Mouse (Mus musculus) midbrain, embryonic 11.5 days (tissue): ENCODE measurements at regions not wholly inside any gene's neighbourhood (a gene's known extent, or its start where the extent isn't known, plus 50 kb on each side); places are given as distances from the start of the nearest gene placed in this dataset.

Experiments
- ATAC-seq: fragments of 200-750 bp; cut with Nextera tagmentation; 2 replicates; pipeline ENCODE4 v1.8.0; 2017; ENCODE audit warnings: moderate TSS enrichment, moderate library complexity; ENCODE audit not compliant: low FRiP score
- DNase-seq: peaks from one replicate; pipeline ENCODE4 v3.0.0; 2015; ENCODE audit warnings: low spot score; ENCODE audit errors: missing footprints
- H3K27ac ChIP-seq: fragments of 300-500 bp; sonication (generic); 2 replicates; pipeline ENCODE4 v1.5.1; 2014; ENCODE audit warnings: low read depth, low read length
- H3K27me3 ChIP-seq: fragments of 300-500 bp; sonication (generic); 2 replicates; pipeline ENCODE4 v1.6.1; 2014; ENCODE audit warnings: mild to moderate bottlenecking, low read length, moderate library complexity, mixed read lengths; ENCODE audit not compliant: control insufficient read depth, insufficient read depth
- H3K36me3 ChIP-seq: fragments of 300-500 bp; sonication (generic); 2 replicates; pipeline ENCODE4 v1.6.1; 2014; ENCODE audit warnings: mild to moderate bottlenecking, low read length, moderate library complexity, mixed read lengths; ENCODE audit not compliant: control insufficient read depth, insufficient read depth
- H3K4me1 ChIP-seq: fragments of 300-500 bp; sonication (generic); 2 replicates; pipeline ENCODE4 v1.6.1; 2014; ENCODE audit warnings: low read length; ENCODE audit not compliant: control insufficient read depth, insufficient read depth
- H3K4me2 ChIP-seq: fragments of 300-500 bp; sonication (generic); 2 replicates; pipeline ENCODE4 v1.6.1; 2014; ENCODE audit warnings: mild to moderate bottlenecking, moderate library complexity
- H3K4me3 ChIP-seq: fragments of 300-500 bp; sonication (generic); 2 replicates; pipeline ENCODE4 v1.5.1; 2014; ENCODE audit warnings: low read depth, low read length
- H3K9ac ChIP-seq: fragments of 300-500 bp; sonication (generic); 2 replicates; pipeline ENCODE4 v1.6.1; 2014; ENCODE audit warnings: low read length
- H3K9me3 ChIP-seq: fragments of 300-500 bp; sonication (generic); 2 replicates; pipeline ENCODE4 v1.6.1; 2016; ENCODE audit warnings: low read length; ENCODE audit not compliant: control insufficient read depth
- WGBS: fragments of 180-500 bp; shearing (Covaris S2); extraction: QIAGEN DNeasy Blood & Tissue Kit; methylation state at CpG from one replicate; pipeline ENCODE4 v1.1.7; 2014; 5-methylcytosine and 5-hydroxymethylcytosine counted together

GRCm38 (mm10) chr6:78165615-78166014 is 186.1 kb upstream of the Ctnna2 start:
- DNase-seq = peak; percentile 89
- Histone ChIP-seq H3K36me3 (no peaks in the 10 kb centered on the region), H3K4me1 (peaks cover 3% of the 10 kb centered on the region), H3K4me3 (no peak overlapping the region), H3K4me2 (no peak overlapping the region), H3K9ac (no peak overlapping the region), H3K27ac (no peak overlapping the region), H3K27me3 (no peaks in the 10 kb centered on the region), H3K9me3 (no peaks in the 10 kb centered on the region)
- peak; percentile 93 for ATAC-seq
- WGBS = 9% methylated on average over 4 of the region's 4 CpGs
